Mouse (Mus musculus) skeletal muscle tissue, postnatal 0 days (tissue): ENCODE measurements around the gene Lmo3. TPM values are rescaled to one million over a fixed set of nuclear protein-coding genes. Genes with fewer than 3 reads are reported as not detected.

Experiments
- polyA plus RNA-seq: library from polyadenylated mRNA; unstranded; fragments of >200 nt; fragmentation: Nextera tagmentation; extraction: Ambion mirVana; gene quantifications from 2 replicates; pipeline ENCODE4 v1.2.1, GENCODE M21; 2015

The Lmo3 gene
- polyA plus RNA-seq = 0.12 and 0.32 TPM in 2 replicates

DNA sequence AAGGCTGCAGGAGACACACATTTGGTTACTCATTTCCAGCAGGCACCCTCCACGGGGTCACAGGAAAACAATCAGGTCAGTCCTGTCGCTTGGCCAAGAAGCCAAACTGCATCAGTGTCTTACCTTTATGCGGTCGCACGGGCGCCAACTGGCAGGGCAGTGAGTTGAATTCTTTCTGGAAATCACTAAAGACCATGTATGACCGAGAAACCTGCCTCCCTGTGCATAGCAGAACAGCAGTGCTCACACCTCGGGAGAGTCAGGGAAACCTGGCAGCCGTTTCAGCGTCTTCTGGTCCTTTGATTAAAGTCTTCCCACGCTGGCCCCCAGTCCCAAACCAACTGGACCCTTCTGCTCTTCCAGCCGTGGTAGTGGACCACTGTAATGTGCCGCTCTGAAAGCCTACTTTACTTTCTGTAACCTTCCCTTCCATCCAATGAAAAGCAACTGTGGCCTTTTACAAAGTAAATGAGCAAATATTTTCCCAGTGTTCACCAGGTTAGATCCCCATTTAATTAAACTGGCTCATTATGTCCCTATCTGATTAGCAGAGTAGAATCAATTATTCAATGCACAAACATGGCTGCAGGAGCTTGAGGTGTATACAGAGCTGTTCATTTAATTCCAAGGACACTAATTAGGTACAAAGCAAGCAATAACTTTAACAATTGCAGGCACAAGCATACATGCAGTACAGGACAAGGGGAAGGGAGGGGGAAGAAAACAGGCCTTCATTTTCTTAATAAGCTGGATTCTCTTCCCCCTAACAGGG, at the start of gene Lmo3:
TSS of gene Lmo3 (minus strand) at position 235 of the 772 bp plus-strand sequence.

Other genes with a start within 250 kb of the Lmo3 start
- gene Igbp1b, start 76.6 kb upstream of the Lmo3 start, polyA plus RNA-seq = not detected in 2 replicates